Mouse (Mus musculus) heart, embryonic 12.5 days (tissue): Measurements from ENCODE around the gene Flnc. TPM values are rescaled to one million over a fixed set of nuclear protein-coding genes. Genes with fewer than 3 reads are reported as not detected.

ENCODE experiments used
- ATAC-seq: fragments of 200-750 bp; cut with Nextera tagmentation; 2 replicates; pipeline ENCODE4 v1.8.0; 2017; ENCODE audit warnings: moderate TSS enrichment, moderate library complexity; ENCODE audit not compliant: insufficient number of reproducible peaks, low FRiP score
- H3K27ac ChIP-seq: fragments of 300-500 bp; sonication (generic); 2 replicates; pipeline ENCODE4 v1.5.1; 2016; ENCODE audit warnings: mild to moderate bottlenecking, moderate library complexity; ENCODE audit not compliant: poor library complexity, severe bottlenecking
- H3K27me3 ChIP-seq: fragments of 300-500 bp; sonication (generic); replicated peaks from 2 replicates; pipeline ENCODE4 v1.6.1; 2016; ENCODE audit warnings: mild to moderate bottlenecking, moderate library complexity
- H3K36me3 ChIP-seq: fragments of 300-500 bp; sonication (generic); 2 replicates; pipeline ENCODE4 v1.6.1; 2016; ENCODE audit warnings: mild to moderate bottlenecking, moderate library complexity
- H3K4me1 ChIP-seq: fragments of 300-500 bp; sonication (generic); replicated peaks from 2 replicates; pipeline ENCODE4 v1.6.1; 2016; ENCODE audit warnings: mild to moderate bottlenecking
- H3K4me2 ChIP-seq: fragments of 300-500 bp; sonication (generic); 2 replicates; pipeline ENCODE4 v1.6.1; 2016; ENCODE audit warnings: mild to moderate bottlenecking, moderate library complexity
- H3K4me3 ChIP-seq: fragments of 300-500 bp; sonication (generic); 2 replicates; pipeline ENCODE4 v1.5.1; 2016; ENCODE audit warnings: mild to moderate bottlenecking
- H3K9ac ChIP-seq: fragments of 300-500 bp; sonication (generic); 2 replicates; pipeline ENCODE4 v1.6.1; 2016; ENCODE audit warnings: mild to moderate bottlenecking, moderate library complexity
- H3K9me3 ChIP-seq: fragments of 300-500 bp; sonication (generic); replicated peaks from 2 replicates; pipeline ENCODE4 v1.6.1; 2016; ENCODE audit warnings: mild to moderate bottlenecking, moderate library complexity
- WGBS: fragments of 180-500 bp; shearing (Covaris S2); methylation state at CpG from one replicate; pipeline ENCODE4 v1.1.7; 2016; 5-methylcytosine and 5-hydroxymethylcytosine counted together
- polyA plus RNA-seq: library from polyadenylated mRNA; unstranded; fragments of >200 nt; fragmentation: Nextera tagmentation; extraction: Ambion mirVana; gene quantifications from 2 replicates; pipeline ENCODE4 v1.2.1, GENCODE M21; 2016

Flnc gene
- polyA plus RNA-seq, 1 experiment from 2014 or later, result 90.7 TPM

DNA sequence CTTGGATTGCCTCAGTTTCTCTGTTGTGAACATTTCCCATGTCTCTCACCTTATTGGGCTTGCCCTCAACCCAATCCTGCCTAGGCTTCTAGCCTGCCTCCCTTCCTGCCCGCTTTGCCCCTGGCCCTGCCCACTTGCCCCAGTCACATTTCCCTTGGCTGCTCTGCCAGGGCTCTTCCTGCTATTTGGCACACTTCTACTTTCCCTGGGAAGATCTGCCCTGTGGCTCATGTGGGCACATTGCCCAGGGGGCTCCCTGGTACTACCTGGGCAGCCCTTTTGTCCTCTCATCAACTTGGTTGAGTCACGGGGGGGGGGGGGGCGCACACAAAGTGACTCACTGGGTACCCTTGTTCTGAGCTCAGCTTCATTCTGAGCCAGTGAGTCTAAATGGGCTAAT is 900 bp upstream of the Flnc start:
- no peak for ATAC-seq
- no peak overlapping the region for H3K4me3 ChIP-seq
- H3K4me2 ChIP-seq, result peak overlapping the region; percentile 86
- H3K27me3 ChIP-seq, result no peaks in the 10 kb centered on the region
- no peaks in the 10 kb centered on the region for H3K9me3 ChIP-seq
- WGBS, result 43% methylated on average over 3 of the region's 3 CpGs
- peaks cover 55% of the 10 kb centered on the region for H3K4me1 ChIP-seq
- H3K36me3 ChIP-seq, result no peaks in the 10 kb centered on the region
- peak overlapping the region; percentile 39; the same call in 1 of the 2 replicates for H3K9ac ChIP-seq
- H3K27ac ChIP-seq, result peak overlapping the region; percentile 97

DNA sequence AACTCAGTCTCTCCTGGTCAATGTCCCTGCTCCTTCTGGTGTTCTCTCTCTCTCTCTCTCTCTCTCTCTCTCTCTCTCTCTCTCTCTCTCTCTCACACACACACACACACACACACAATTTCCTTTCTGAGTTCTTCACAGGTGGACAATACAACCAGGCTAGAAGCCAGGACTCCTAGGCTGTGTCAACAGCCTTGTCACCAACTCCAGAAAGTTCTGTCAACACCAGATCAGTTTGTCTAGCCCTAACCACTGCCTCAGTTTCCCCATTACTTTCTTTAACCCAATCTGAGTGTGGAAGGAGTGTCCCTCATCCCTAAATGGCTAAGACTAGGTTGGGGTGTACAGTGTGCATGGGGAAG is 399 bp upstream of the Flnc start:
- H3K4me1 ChIP-seq, result peaks cover 58% of the 10 kb centered on the region
- ATAC-seq, result no peak
- H3K27ac ChIP-seq, result peak overlapping the region; percentile 97

DNA sequence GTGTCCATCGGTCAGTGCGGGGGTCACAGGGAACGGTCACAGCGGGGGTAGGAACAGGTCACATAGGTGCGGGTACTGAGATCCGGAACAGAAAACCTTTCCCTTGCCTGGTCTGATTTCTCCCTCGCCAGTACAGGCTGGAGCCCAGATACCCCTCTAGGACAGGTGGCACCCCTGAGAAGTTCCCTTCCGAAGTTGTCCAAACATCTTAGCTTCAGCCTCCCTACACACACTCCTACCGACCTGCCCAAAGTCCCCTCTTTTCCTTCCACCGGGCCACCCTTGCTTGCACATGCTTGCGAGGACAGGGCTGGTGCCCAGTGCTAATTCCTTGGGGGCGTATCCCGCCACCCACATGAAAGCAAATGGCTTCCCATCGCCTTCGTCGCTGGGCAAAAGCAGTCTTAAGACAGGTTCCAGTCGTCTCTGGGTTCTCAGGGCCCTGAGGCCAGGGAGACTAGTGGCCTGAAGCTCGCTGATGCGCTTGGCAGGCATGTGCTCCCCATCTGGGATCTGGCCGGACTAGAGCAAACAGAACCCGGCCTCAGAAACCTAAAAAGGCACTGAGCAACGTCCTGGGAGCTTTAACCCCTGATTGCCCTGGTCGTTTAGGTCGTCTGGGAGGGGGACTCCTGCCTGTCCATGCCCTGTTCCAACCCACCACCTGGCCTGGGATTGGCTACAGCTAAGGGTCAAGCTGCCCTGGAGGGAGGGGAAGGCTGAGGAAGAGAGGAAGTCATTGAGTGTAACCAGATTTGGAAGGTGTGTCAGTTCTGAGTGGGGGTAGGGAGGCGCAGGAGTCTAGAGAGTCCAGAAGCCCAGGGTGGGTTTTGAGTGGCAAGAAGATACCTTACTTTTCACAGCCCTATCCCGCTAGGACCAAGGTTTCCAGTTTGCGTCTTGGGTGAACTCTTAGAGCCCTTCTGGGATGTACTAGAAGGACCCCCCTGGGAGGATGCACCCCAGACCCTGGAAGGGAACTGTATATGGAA is 1.0 kb downstream of the Flnc start:
- WGBS, result 2% methylated on average over 27 of the region's 27 CpGs
- H3K4me2 ChIP-seq, result peak overlapping the region; percentile 86
- no peaks in the 10 kb centered on the region for H3K9me3 ChIP-seq
- peak overlapping the region; percentile 91 for H3K9ac ChIP-seq
- peak overlapping the region; percentile 97 for H3K27ac ChIP-seq
- no peaks in the 10 kb centered on the region for H3K27me3 ChIP-seq
- H3K4me1 ChIP-seq, result peaks cover 58% of the 10 kb centered on the region
- H3K36me3 ChIP-seq, result peaks cover 14% of the 10 kb centered on the region
- ATAC-seq, result peak; percentile 22; the same call in 1 of the 2 replicates
- H3K4me3 ChIP-seq, result peak overlapping the region; percentile 66

More for the DNA sequence above, 399 bp upstream of the Flnc start:
- H3K9ac ChIP-seq, result peak overlapping the region; percentile 91
- H3K36me3 ChIP-seq, result no peaks in the 10 kb centered on the region
- peak overlapping the region; percentile 86 for H3K4me2 ChIP-seq
- H3K9me3 ChIP-seq, result no peaks in the 10 kb centered on the region
- peak overlapping the region; percentile 66 for H3K4me3 ChIP-seq
- H3K27me3 ChIP-seq, result no peaks in the 10 kb centered on the region

DNA sequence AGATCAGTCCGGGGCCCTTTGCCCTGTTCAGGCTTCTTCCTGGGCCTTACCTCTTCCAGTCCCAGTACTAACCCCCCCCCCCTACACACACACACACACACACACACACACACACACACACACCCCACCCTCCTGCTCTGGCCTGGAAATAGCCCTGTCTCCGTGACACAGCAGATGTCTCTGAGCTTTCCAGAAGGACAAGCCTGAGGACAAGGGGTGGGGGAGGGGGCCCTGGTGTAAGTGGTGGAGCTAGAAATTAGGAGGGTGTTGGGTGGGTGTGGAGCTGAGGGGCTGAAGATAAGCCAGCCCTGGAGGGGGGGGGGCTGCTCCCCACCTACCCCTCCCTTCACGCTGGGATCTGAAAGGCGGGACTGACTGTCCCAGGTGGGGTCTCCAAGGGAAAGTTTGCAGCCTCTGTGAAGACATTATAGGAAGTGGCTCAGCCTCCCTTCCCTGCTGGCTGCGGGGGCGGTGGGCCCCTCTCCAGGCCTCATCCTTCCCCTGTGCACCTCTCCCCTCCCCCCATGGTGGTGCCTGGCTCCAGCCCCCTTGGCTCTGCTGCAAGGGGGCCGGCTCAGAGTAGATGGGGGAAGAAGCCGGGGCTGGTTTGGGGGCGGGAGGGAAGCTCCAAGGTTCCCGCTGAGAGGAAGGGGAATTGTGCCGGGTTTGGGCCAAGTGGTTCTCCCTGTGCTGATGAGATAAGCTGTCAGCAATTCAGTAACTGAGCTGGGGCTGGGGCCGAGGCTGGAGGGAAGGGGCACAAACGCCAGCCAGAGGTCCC is 2.0 kb downstream of the Flnc start:
- Histone ChIP-seq H3K4me2 (peak overlapping the region; percentile 86), H3K9ac (peak overlapping the region; percentile 91), H3K9me3 (no peaks in the 10 kb centered on the region), H3K4me1 (peaks cover 54% of the 10 kb centered on the region), H3K27ac (peak overlapping the region; percentile 97), H3K27me3 (no peaks in the 10 kb centered on the region), H3K36me3 (peaks cover 24% of the 10 kb centered on the region), H3K4me3 (peak overlapping the region; percentile 66)
- peak; percentile 44 for ATAC-seq
- WGBS, result under 1% methylated on average over 13 of the region's 13 CpGs

DNA sequence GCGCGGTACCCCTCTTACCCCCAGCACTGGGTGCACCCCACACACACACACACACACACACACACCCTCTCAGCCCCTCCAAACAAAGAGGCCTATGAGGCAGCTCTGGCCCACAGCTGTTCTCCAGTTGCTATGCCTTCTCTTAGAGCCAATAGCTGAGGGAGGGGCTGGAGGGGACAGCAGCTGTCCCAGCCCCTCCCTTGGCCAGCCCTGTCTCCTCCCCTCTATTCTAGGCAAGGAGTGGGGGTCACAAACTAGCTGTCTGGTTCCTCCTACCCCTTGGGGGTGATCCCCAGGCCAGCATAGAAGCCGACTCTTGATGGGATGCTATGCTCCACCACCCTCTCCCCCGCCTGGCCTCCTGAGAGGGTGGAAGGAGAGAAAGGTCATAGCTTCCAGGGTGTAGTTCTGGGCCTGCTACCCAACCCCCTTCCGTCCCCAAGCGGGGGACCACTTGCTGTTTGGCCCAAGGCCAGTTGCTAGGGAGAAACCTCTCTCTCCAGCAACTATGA is 2.9 kb downstream of the Flnc start:
- Histone ChIP-seq H3K4me3 (peak overlapping the region; percentile 66), H3K4me1 (peaks cover 45% of the 10 kb centered on the region), H3K9ac (peak overlapping the region; percentile 91), H3K9me3 (no peaks in the 10 kb centered on the region), H3K27me3 (no peaks in the 10 kb centered on the region), H3K27ac (peak overlapping the region; percentile 97), H3K36me3 (peaks cover 32% of the 10 kb centered on the region), H3K4me2 (peak overlapping the region; percentile 86)
- WGBS, result 8% methylated on average over 6 of the region's 6 CpGs
- peak; percentile 10 for ATAC-seq

DNA sequence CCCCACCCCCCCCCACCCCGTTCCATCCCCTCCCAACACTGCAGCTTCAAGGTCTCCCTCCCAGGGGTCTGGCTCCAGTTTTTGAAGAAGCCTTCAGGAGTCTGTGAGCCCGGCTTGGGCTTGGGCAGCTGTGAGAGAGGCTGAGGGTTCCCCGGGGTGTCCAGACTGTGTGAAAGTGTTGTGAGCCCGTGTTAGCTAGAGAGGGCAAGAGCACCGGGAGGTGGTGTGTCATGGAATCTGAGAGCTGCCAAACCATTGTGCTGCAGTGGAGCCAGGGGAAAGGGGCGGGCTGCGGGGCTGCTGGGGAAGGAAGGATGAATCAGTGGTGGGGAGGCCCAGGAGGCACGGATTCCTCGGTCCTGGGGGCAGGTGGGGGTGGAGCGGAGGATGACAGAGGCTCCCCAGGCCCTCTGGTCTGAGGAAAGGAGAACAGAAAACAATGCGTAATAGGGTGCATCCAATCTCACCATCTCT is 3.4 kb downstream of the Flnc start:
- Histone ChIP-seq H3K27me3 (no peaks in the 10 kb centered on the region), H3K4me1 (peaks cover 41% of the 10 kb centered on the region), H3K36me3 (peaks cover 37% of the 10 kb centered on the region), H3K27ac (peak overlapping the region; percentile 97), H3K4me3 (peak overlapping the region; percentile 66), H3K4me2 (peak overlapping the region; percentile 86), H3K9ac (peak overlapping the region; percentile 91), H3K9me3 (no peaks in the 10 kb centered on the region)
- ATAC-seq, result peak; percentile 24
- 3% methylated on average over 11 of the region's 11 CpGs for WGBS

DNA sequence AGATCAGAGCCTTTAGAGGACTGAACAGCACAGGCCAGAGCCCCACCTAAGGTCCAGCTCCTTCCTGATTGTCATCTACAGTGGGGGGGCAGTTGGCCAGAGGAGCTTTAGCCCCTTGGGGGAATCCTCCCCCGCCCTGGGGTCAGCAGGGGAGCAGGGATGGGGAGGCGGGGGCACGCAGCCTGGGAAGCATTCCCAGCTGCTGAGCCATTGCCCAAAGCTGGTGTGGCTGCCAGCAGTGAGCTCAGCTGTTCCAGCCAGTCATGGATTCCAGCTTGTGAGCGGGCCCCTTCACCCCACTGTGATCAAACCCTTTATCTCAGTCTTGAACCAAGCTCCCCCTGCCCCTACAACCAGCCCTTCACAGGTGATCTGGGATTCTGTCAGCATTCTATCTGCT is 6.2 kb downstream of the Flnc start:
- no peak overlapping the region for H3K4me3 ChIP-seq
- no peak overlapping the region for H3K27ac ChIP-seq
- peaks cover 25% of the 10 kb centered on the region for H3K4me1 ChIP-seq
- no peak overlapping the region for H3K9ac ChIP-seq
- 84% methylated on average over 4 of the region's 4 CpGs for WGBS
- H3K9me3 ChIP-seq, result no peaks in the 10 kb centered on the region
- H3K4me2 ChIP-seq, result no peak overlapping the region
- ATAC-seq, result no peak
- H3K27me3 ChIP-seq, result no peaks in the 10 kb centered on the region
- peaks cover 65% of the 10 kb centered on the region for H3K36me3 ChIP-seq

DNA sequence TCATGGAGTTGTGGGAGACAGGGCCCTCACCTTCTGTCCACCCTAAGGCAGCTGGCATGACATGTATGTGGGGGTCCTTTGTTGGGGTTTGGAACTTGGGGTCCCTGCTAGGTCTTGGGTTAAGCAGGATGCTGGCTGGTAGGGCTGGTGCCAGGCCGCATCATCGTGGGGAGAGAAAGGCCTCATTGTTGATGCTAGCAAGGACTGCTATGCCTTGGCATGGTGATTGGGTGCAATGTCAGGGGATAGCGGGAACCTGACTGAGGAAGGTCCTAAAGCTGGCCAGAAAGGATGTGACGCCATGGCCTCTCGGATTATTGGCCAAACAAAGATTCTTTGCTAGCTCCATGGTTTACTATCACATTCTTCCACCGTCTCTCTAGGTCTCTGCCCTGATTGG is 6.7 kb downstream of the Flnc start:
- 83% methylated on average over 6 of the region's 6 CpGs for WGBS
- Histone ChIP-seq H3K9me3 (no peaks in the 10 kb centered on the region), H3K4me3 (no peak overlapping the region)

DNA sequence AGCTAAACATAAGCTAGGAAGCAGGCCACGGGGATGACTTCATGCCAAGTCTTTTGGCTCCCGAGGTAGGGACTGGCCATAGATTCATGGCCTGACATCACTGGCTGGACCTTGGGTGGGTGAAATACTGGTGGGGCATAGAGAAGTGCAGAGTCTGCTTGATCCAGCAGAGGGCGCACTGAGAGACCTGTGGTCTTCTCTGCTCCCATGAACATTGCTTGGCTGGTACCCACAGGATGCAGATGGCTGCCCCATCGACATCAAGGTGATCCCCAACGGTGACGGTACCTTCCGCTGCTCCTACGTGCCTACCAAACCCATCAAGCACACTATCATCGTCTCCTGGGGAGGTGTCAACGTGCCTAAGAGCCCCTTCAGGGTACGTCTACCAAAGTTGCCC is 11.7 kb downstream of the Flnc start:
- no peak overlapping the region for H3K4me2 ChIP-seq
- no peak overlapping the region for H3K27ac ChIP-seq
- no peaks in the 10 kb centered on the region for H3K27me3 ChIP-seq
- ATAC-seq, result no peak
- no peaks in the 10 kb centered on the region for H3K4me1 ChIP-seq
- WGBS, result 61% methylated on average over 11 of the region's 11 CpGs
- no peaks in the 10 kb centered on the region for H3K9me3 ChIP-seq
- no peak overlapping the region for H3K9ac ChIP-seq
- peaks cover 99% of the 10 kb centered on the region for H3K36me3 ChIP-seq
- no peak overlapping the region for H3K4me3 ChIP-seq

More for the DNA sequence above, 6.7 kb downstream of the Flnc start:
- no peak for ATAC-seq
- Histone ChIP-seq H3K27ac (no peak overlapping the region), H3K36me3 (peaks cover 70% of the 10 kb centered on the region), H3K9ac (no peak overlapping the region), H3K4me1 (peaks cover 25% of the 10 kb centered on the region), H3K4me2 (no peak overlapping the region), H3K27me3 (no peaks in the 10 kb centered on the region)

DNA sequence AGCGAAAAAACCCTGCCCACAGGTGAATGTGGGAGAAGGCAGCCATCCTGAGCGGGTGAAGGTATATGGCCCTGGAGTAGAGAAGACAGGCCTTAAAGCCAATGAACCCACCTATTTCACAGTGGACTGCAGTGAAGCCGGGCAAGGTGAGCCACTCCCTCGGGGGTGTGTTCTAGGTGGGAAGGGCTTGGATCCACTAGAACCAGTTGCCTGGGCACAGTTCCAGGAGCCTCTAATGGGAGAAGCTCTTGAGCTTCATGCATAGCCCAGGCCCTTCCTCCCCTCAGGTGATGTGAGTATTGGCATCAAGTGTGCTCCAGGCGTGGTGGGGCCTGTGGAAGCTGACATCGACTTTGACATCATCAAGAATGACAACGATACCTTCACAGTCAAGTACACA is 12.3 kb downstream of the Flnc start:
- 90% methylated on average over 7 of the region's 7 CpGs for WGBS
- no peaks in the 10 kb centered on the region for H3K4me1 ChIP-seq
- ATAC-seq, result no peak
- no peaks in the 10 kb centered on the region for H3K9me3 ChIP-seq
- no peak overlapping the region for H3K9ac ChIP-seq
- peaks cover 98% of the 10 kb centered on the region for H3K36me3 ChIP-seq
- H3K27me3 ChIP-seq, result no peaks in the 10 kb centered on the region
- H3K4me2 ChIP-seq, result no peak overlapping the region
- no peak overlapping the region for H3K27ac ChIP-seq
- no peak overlapping the region for H3K4me3 ChIP-seq

DNA sequence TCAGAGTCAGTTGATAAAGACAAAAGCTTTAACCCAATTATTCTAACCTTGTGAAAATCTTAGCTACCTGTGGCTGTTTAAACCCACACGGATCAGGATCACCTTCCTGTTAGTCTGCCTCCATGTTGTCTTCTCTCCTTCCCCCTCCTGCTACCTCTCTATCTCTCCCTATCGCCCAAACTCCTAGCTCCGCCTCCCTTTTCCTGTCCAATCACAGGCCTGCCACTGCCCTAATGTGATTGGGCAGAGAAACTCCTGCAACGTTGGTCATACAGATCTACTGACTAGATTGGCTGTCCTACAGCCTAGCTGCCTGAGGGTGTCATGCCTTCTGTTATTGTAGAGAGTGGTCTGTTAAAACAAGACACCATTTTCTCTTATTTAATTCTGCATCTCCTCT is 16.8 kb downstream of the Flnc start:
- Histone ChIP-seq H3K4me1 (no peaks in the 10 kb centered on the region), H3K4me2 (no peak overlapping the region), H3K4me3 (no peak overlapping the region), H3K27me3 (no peaks in the 10 kb centered on the region), H3K9ac (no peak overlapping the region), H3K9me3 (no peaks in the 10 kb centered on the region), H3K36me3 (peaks cover 97% of the 10 kb centered on the region), H3K27ac (no peak overlapping the region)
- 31% methylated on average over 4 of the region's 4 CpGs for WGBS
- no peak for ATAC-seq
